Mouse (Mus musculus) ES-Bruce4 (cell line): ENCODE measurements around the gene Dbndd2. TPM values are rescaled to one million over a fixed set of nuclear protein-coding genes. Genes with fewer than 3 reads are reported as not detected.

Source experiments
- H3K27ac ChIP-seq: 2 replicates; pipeline ENCODE4 v1.5.1; 2012; ENCODE audit warnings: low read length, inconsistent platforms; ENCODE audit not compliant: insufficient read depth
- H3K27me3 ChIP-seq: 2 replicates; pipeline ENCODE4 v1.6.1; 2012; ENCODE audit warnings: mild to moderate bottlenecking, low read length, inconsistent platforms; ENCODE audit not compliant: control insufficient read depth, poor library complexity, insufficient read depth, severe bottlenecking
- H3K36me3 ChIP-seq: 2 replicates; pipeline ENCODE4 v1.6.1; 2012; ENCODE audit warnings: inconsistent platforms, mild to moderate bottlenecking, low read length, moderate library complexity; ENCODE audit not compliant: control insufficient read depth, poor library complexity, insufficient read depth, severe bottlenecking
- H3K4me1 ChIP-seq: one replicate; pipeline ENCODE4 v1.8.1; 2011; ENCODE audit warnings: low read length; ENCODE audit not compliant: control insufficient read depth, insufficient read depth
- H3K4me3 ChIP-seq: 2 replicates; pipeline ENCODE4 v1.5.1; 2011; ENCODE audit warnings: low read depth, mild to moderate bottlenecking, low read length
- H3K9ac ChIP-seq: 2 replicates; pipeline ENCODE4 v1.6.1; 2012; ENCODE audit warnings: low read depth, mild to moderate bottlenecking, inconsistent platforms; ENCODE audit not compliant: poor library complexity, severe bottlenecking
- H3K9me3 ChIP-seq: replicated peaks from 2 replicates; pipeline ENCODE4 v1.6.1; 2012; ENCODE audit warnings: mild to moderate bottlenecking, low read length, inconsistent platforms; ENCODE audit not compliant: control insufficient read depth, poor library complexity, insufficient read depth, severe bottlenecking
- CTCF ChIP-seq: IDR thresholded peaks from one replicate; pipeline ENCODE4 v1.8.1; 2011; ENCODE audit warnings: low read depth, low read length
- EP300 ChIP-seq: IDR thresholded peaks from 2 replicates; pipeline ENCODE4 v1.6.1; 2011; ENCODE audit warnings: low read depth, low read length; ENCODE audit not compliant: insufficient read depth
- POLR2A ChIP-seq: IDR thresholded peaks from one replicate; pipeline ENCODE4 v1.8.1; 2011; ENCODE audit warnings: low read length; ENCODE audit not compliant: insufficient read depth
- polyA plus RNA-seq: library from polyadenylated mRNA; stranded (reverse); fragments of >200 nt; gene quantifications from 2 replicates; pipeline ENCODE4 v1.2.4, GENCODE M21; 2011; ENCODE audit warnings: low read depth; ENCODE audit not compliant: missing spikeins, insufficient read depth, insufficient read length

Gene Dbndd2
- polyA plus RNA-seq, 1 experiment, result 7.1 TPM

DNA sequence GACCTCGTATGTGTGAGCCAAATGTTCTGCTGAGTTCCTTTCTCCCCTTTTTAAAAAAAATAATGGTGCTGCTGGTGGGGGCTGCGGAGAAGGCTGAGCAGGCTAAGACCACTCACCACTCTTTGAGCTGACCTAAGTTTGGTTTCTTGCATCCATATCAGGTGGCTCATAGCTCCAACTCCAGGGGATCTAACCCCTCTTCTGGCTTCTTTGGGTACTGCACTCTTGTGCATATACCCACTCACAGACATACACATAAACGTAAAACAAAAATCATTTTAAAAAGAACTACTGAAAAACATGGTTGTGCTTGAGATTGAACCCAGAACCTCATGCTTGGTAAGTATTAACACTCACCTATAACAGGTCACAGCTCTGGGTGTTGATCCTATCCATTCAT, 19.0 kb downstream of the Dbndd2 start:
- Histone ChIP-seq H3K9ac (no peak overlapping the region), H3K4me1 (peaks cover 2% of the 10 kb centered on the region), H3K27me3 (no peaks in the 10 kb centered on the region), H3K27ac (no peak overlapping the region), H3K4me3 (no peak overlapping the region), H3K9me3 (no peaks in the 10 kb centered on the region), H3K36me3 (peaks cover 11% of the 10 kb centered on the region)
- TF ChIP-seq CTCF (no peak), EP300 (no peak), POLR2A (no peak)

DNA sequence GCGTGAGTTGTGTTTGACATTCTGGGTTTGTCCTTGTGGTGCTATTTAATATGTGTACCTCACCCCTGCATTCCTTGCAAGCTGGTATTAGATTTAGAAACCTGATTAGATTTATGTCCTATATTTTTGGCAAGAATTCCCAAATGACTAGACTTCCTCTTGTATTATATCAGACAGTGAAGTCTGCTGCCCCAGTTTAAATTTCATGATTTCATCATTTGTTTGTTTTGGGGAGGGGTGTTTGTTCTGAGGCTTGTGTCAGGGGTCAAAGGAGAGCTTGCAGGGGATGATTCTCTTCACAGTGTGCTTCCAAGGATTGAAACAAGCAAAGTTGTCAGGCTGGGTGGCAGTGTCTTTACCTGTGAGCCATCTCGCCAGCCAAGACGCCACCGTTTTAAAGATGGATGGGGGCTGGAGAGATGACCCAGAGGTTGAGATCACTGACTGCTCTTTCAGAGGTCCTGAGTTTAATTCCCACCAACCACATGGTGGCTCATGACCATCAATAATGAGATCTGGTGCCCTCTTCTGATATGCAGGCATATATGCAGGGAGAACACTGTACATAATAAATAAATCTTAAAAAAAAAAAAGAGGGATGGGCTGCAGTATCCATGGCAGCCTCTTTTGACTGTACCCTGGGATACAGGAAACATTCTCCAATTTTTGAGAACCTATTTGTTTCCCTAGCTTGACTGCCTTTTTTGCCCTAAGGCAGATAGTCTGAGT, 19.9 kb downstream of the Dbndd2 start:
- H3K9me3 ChIP-seq, result no peaks in the 10 kb centered on the region
- TF ChIP-seq EP300 (no peak), CTCF (no peak), POLR2A (no peak)

DNA sequence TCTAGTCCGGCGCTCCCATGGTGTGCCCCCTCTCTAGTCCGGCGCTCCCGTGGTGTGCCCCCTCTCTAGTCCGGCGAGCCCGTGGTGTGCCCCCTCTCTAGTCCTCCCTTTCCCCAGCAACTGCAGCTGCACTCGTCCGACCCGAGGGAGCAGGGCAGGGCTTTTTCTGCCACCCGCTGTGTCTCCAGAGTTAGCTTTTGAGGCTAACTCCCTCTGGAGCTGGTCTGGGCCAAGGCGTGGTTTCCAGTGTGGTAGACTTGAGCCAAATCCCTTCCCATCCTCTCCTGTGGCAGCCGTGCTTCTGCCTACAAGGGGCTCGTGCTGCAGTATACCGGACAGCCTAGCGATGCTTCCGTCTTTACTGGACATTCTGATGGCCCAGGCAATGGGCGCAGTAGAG, 21.9 kb downstream of the Dbndd2 start:
- H3K4me3 ChIP-seq, result peak overlapping the region; percentile 31
- H3K9me3 ChIP-seq, result no peaks in the 10 kb centered on the region
- peaks cover 2% of the 10 kb centered on the region for H3K4me1 ChIP-seq
- H3K27ac ChIP-seq, result no peak overlapping the region
- TF ChIP-seq EP300 (no peak), POLR2A (no peak), CTCF (no peak)
- no peaks in the 10 kb centered on the region for H3K27me3 ChIP-seq
- H3K9ac ChIP-seq, result 0 out of 2 replicates have a peak overlapping the region, but pooled peaks have one; percentile 5
- H3K36me3 ChIP-seq, result peaks cover 6% of the 10 kb centered on the region

More for the DNA sequence above, 19.9 kb downstream of the Dbndd2 start:
- Histone ChIP-seq H3K36me3 (peaks cover 11% of the 10 kb centered on the region), H3K27ac (no peak overlapping the region), H3K4me1 (peaks cover 2% of the 10 kb centered on the region), H3K27me3 (no peaks in the 10 kb centered on the region), H3K9ac (no peak overlapping the region), H3K4me3 (no peak overlapping the region)

DNA sequence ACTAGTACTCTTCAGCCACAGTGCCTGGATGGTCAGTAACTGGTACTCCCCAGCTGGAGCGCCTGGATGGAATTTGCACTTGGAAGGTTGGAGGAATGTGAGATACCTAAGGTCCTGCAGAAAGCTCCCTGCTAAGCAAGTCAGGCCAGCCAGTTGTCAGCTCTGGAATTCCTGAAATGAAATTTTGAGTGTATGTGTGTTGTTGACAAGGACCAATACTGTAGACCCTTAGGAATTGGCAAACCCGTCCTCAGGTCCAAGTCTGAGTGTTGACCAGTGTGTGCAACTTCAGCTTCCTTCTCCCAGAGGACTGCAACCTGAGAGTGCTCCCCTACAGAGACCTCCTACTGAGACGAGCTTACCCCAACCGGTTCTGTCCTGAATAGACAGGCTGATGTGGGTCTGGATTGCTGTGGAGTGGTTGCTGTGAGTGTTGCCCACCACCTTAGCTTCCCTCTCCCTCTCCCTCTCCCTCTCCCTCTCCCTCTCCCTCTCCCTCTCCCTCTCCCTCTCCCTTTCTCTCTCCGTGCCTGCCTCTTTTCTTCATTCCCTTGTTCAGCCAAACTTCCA, 24.8 kb downstream of the Dbndd2 start:
- no peaks in the 10 kb centered on the region for H3K9me3 ChIP-seq
- H3K27ac ChIP-seq, result no peak overlapping the region
- peaks cover 6% of the 10 kb centered on the region for H3K4me1 ChIP-seq
- no peak for TF ChIP-seq POLR2A
- TF ChIP-seq EP300, result no peak
- H3K36me3 ChIP-seq, result no peaks in the 10 kb centered on the region
- H3K4me3 ChIP-seq, result no peak overlapping the region
- no peak overlapping the region for H3K9ac ChIP-seq
- no peaks in the 10 kb centered on the region for H3K27me3 ChIP-seq

DNA sequence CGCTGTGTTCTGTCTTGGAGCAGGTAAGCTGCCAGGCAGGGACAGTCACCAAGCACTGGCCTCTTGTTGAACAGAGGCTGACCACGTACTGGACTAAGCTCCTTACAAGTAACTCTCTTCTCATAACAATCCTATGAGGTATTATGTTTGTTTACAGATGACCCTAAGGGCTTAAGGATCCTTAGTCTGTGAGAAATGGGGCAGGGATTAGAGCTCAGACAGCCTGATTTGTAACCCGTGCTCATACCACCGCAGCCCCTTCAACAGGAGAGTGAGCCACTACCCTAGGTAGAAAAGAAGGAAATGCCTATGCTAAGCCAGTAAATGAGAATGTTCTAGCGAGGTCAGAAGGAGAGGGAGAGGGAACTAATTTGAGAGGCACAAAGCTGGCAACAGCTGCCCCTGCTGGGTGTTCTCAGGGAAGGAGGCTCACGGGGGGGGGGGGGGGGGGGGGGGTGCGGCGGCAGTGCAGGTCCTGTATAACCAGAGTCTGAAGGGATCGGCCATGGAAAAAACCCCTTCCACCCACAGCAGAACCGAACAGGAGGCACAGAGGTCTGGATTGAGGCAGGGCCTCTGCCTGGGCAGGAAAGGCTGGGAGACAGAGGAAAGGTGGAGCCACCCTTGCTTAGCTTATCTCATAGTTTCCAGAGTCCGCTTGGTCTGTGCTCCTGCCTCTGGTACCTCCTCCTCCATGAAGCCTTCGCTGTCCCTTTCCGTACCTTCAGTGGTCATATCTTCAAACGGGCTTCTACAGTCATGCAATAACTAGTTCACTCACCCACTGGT, 26.4 kb downstream of the Dbndd2 start:
- H3K27me3 ChIP-seq, result no peaks in the 10 kb centered on the region
- TF ChIP-seq EP300, result no peak
- no peak for TF ChIP-seq POLR2A
- TF ChIP-seq CTCF, result no peak
- H3K36me3 ChIP-seq, result no peaks in the 10 kb centered on the region
- H3K27ac ChIP-seq, result no peak overlapping the region
- no peaks in the 10 kb centered on the region for H3K9me3 ChIP-seq
- no peak overlapping the region for H3K4me3 ChIP-seq
- H3K9ac ChIP-seq, result no peak overlapping the region
- peaks cover 6% of the 10 kb centered on the region for H3K4me1 ChIP-seq
